Mouse (Mus musculus) limb, embryonic 10.5 days (tissue): ENCODE measurements around the gene Rassf1. TPM values are rescaled to one million over a fixed set of nuclear protein-coding genes. Genes with fewer than 3 reads are reported as not detected.

Experiments
- DNase-seq: peaks from one replicate; pipeline ENCODE4 v3.0.0-alpha.2; 2017; ENCODE audit warnings: low spot score
- H3K27ac ChIP-seq: fragments of 300-500 bp; sonication (generic); 2 replicates; pipeline ENCODE4 v1.5.1; 2016; ENCODE audit warnings: mild to moderate bottlenecking
- H3K27me3 ChIP-seq: fragments of 300-500 bp; sonication (generic); 2 replicates; pipeline ENCODE4 v1.6.1; 2016; ENCODE audit warnings: low read depth, mild to moderate bottlenecking; ENCODE audit not compliant: poor library complexity, severe bottlenecking
- H3K36me3 ChIP-seq: fragments of 300-500 bp; sonication (generic); 2 replicates; pipeline ENCODE4 v1.6.1; 2016; ENCODE audit warnings: mild to moderate bottlenecking, moderate library complexity
- H3K4me1 ChIP-seq: fragments of 300-500 bp; sonication (generic); 2 replicates; pipeline ENCODE4 v1.6.1; 2016
- H3K4me3 ChIP-seq: fragments of 300-500 bp; sonication (generic); 2 replicates; pipeline ENCODE4 v1.5.1; 2016; ENCODE audit warnings: mild to moderate bottlenecking, moderate library complexity
- H3K9me3 ChIP-seq: fragments of 300-500 bp; sonication (generic); replicated peaks from 2 replicates; pipeline ENCODE4 v1.6.1; 2016; ENCODE audit warnings: mild to moderate bottlenecking
- WGBS: fragments of 180-500 bp; shearing (Covaris S2); methylation state at CpG from one replicate; pipeline ENCODE4 v1.1.7; 2016; 5-methylcytosine and 5-hydroxymethylcytosine counted together
- polyA plus RNA-seq: library from polyadenylated mRNA; unstranded; fragments of >200 nt; fragmentation: Nextera tagmentation; extraction: Ambion mirVana; gene quantifications from 2 replicates; pipeline ENCODE4 v1.2.1, GENCODE M21; 2016

Gene Rassf1
- polyA plus RNA-seq, 1 experiment from 2014 or later: 57.4 TPM

- Histone ChIP-seq H3K9me3 (no peaks in the 10 kb centered on the region), H3K36me3 (peaks cover 59% of the 10 kb centered on the region), H3K4me1 (peaks cover 18% of the 10 kb centered on the region), H3K27ac (no peak overlapping the region), H3K27me3 (peaks cover 5% of the 10 kb centered on the region; the same call in 1 of the 2 replicates), H3K4me3 (no peak overlapping the region)
- WGBS: 82% methylated on average over 8 of the region's 8 CpGs
- DNase-seq: no peak
Measured at GRCm38 (mm10) chr9:107594281-107595062, 43.1 kb downstream of the Rassf1 start.

- no peak for DNase-seq
- WGBS: 90% methylated on average over 11 of the region's 11 CpGs
- no peak overlapping the region for H3K4me3 ChIP-seq
- peaks cover 35% of the 10 kb centered on the region for H3K36me3 ChIP-seq
- H3K9me3 ChIP-seq: no peaks in the 10 kb centered on the region
- H3K27ac ChIP-seq: no peak overlapping the region
- H3K27me3 ChIP-seq: peaks cover 16% of the 10 kb centered on the region; the same call in 1 of the 2 replicates
- H3K4me1 ChIP-seq: peaks cover 26% of the 10 kb centered on the region
Measured at GRCm38 (mm10) chr9:107596619-107597569, 45.5 kb downstream of the Rassf1 start.

GRCm38 (mm10) chr9:107598385-107598784 lies 47.0 kb downstream of the Rassf1 start:
- H3K27me3 ChIP-seq: peaks cover 21% of the 10 kb centered on the region
- no peak overlapping the region for H3K27ac ChIP-seq
- DNase-seq: no peak
- 80% methylated on average over 5 of the region's 5 CpGs for WGBS
- peaks cover 33% of the 10 kb centered on the region for H3K4me1 ChIP-seq
- peaks cover 20% of the 10 kb centered on the region for H3K36me3 ChIP-seq
- no peak overlapping the region for H3K4me3 ChIP-seq
- H3K9me3 ChIP-seq: no peaks in the 10 kb centered on the region

GRCm38 (mm10) chr9:107599433-107599832 lies 48.1 kb downstream of the Rassf1 start:
- no peak overlapping the region for H3K27ac ChIP-seq
- peaks cover 9% of the 10 kb centered on the region for H3K36me3 ChIP-seq
- peaks cover 29% of the 10 kb centered on the region for H3K27me3 ChIP-seq
- H3K9me3 ChIP-seq: no peaks in the 10 kb centered on the region
- 86% methylated on average over 9 of the region's 9 CpGs for WGBS
- no peak for DNase-seq
- H3K4me1 ChIP-seq: peaks cover 33% of the 10 kb centered on the region
- no peak overlapping the region; the same call in 1 of the 2 replicates for H3K4me3 ChIP-seq

- Histone ChIP-seq H3K9me3 (no peaks in the 10 kb centered on the region), H3K27me3 (peaks cover 29% of the 10 kb centered on the region), H3K4me1 (peaks cover 35% of the 10 kb centered on the region), H3K4me3 (no peak overlapping the region; the same call in 1 of the 2 replicates), H3K36me3 (peaks cover 5% of the 10 kb centered on the region; the same call in 1 of the 2 replicates), H3K27ac (no peak overlapping the region)
- 65% methylated on average over 14 of the region's 14 CpGs for WGBS
- no peak for DNase-seq
Measured at GRCm38 (mm10) chr9:107599842-107600241, 48.5 kb downstream of the Rassf1 start.

GRCm38 (mm10) chr9:107600745-107601144 lies 49.4 kb downstream of the Rassf1 start:
- WGBS: 77% methylated on average over 12 of the region's 12 CpGs

GRCm38 (mm10) chr9:107601275-107601674 lies 49.9 kb downstream of the Rassf1 start:
- Histone ChIP-seq H3K4me3 (no peak overlapping the region), H3K4me1 (peaks cover 49% of the 10 kb centered on the region), H3K36me3 (no peaks in the 10 kb centered on the region), H3K27ac (no peak overlapping the region), H3K9me3 (no peaks in the 10 kb centered on the region), H3K27me3 (peaks cover 29% of the 10 kb centered on the region)
- DNase-seq: no peak
- WGBS: 85% methylated on average over 11 of the region's 11 CpGs

More at GRCm38 (mm10) chr9:107600745-107601144, 49.4 kb downstream of the Rassf1 start:
- 0 out of 2 replicates have a peak, but pooled peaks cover 3% of the 10 kb centered on the region for H3K36me3 ChIP-seq
- no peak for DNase-seq
- no peak overlapping the region for H3K27ac ChIP-seq
- H3K4me1 ChIP-seq: peaks cover 44% of the 10 kb centered on the region
- H3K4me3 ChIP-seq: no peak overlapping the region
- H3K27me3 ChIP-seq: peaks cover 29% of the 10 kb centered on the region
- no peaks in the 10 kb centered on the region for H3K9me3 ChIP-seq

GRCm38 (mm10) chr9:107602068-107602648 lies 50.8 kb downstream of the Rassf1 start:
- H3K4me1 ChIP-seq: peaks cover 58% of the 10 kb centered on the region
- H3K36me3 ChIP-seq: no peaks in the 10 kb centered on the region
- DNase-seq: peak; percentile 97
- H3K4me3 ChIP-seq: no peak overlapping the region
- H3K27me3 ChIP-seq: peaks cover 29% of the 10 kb centered on the region
- peak overlapping the region; percentile 59 for H3K27ac ChIP-seq
- 16% methylated on average over 10 of the region's 10 CpGs for WGBS
- H3K9me3 ChIP-seq: no peaks in the 10 kb centered on the region

GRCm38 (mm10) chr9:107603251-107603650 lies 51.9 kb downstream of the Rassf1 start:
- Histone ChIP-seq H3K4me1 (peaks cover 69% of the 10 kb centered on the region), H3K27ac (peak overlapping the region; percentile 82)
- 86% methylated on average over 6 of the region's 6 CpGs for WGBS

GRCm38 (mm10) chr9:107605041-107605661 lies 53.8 kb downstream of the Rassf1 start:
- peak overlapping the region; percentile 33; the same call in 1 of the 2 replicates for H3K4me3 ChIP-seq
- no peaks in the 10 kb centered on the region for H3K9me3 ChIP-seq
- H3K4me1 ChIP-seq: peaks cover 84% of the 10 kb centered on the region
- no peak for DNase-seq
- peaks cover 24% of the 10 kb centered on the region for H3K27me3 ChIP-seq
- no peaks in the 10 kb centered on the region for H3K36me3 ChIP-seq
- WGBS: 26% methylated on average over 23 of the region's 23 CpGs
- H3K27ac ChIP-seq: peak overlapping the region; percentile 82

More at GRCm38 (mm10) chr9:107603251-107603650, 51.9 kb downstream of the Rassf1 start:
- peaks cover 29% of the 10 kb centered on the region for H3K27me3 ChIP-seq
- DNase-seq: no peak
- no peaks in the 10 kb centered on the region for H3K9me3 ChIP-seq
- no peak overlapping the region for H3K4me3 ChIP-seq
- H3K36me3 ChIP-seq: no peaks in the 10 kb centered on the region

- Histone ChIP-seq H3K36me3 (no peaks in the 10 kb centered on the region), H3K27ac (peak overlapping the region; percentile 82), H3K4me1 (peaks cover 90% of the 10 kb centered on the region), H3K9me3 (no peaks in the 10 kb centered on the region), H3K4me3 (peak overlapping the region; percentile 32), H3K27me3 (peaks cover 12% of the 10 kb centered on the region)
- DNase-seq: peak; percentile 69
- 6% methylated on average over 9 of the region's 9 CpGs for WGBS
Measured at GRCm38 (mm10) chr9:107606591-107606990, 55.2 kb downstream of the Rassf1 start.

GRCm38 (mm10) chr9:107607036-107607435 lies 55.7 kb downstream of the Rassf1 start:
- peak overlapping the region; percentile 32 for H3K4me3 ChIP-seq
- peaks cover 12% of the 10 kb centered on the region for H3K27me3 ChIP-seq
- H3K36me3 ChIP-seq: no peaks in the 10 kb centered on the region
- DNase-seq: no peak
- H3K27ac ChIP-seq: peak overlapping the region; percentile 82
- peaks cover 90% of the 10 kb centered on the region for H3K4me1 ChIP-seq
- 71% methylated on average over 2 of the region's 2 CpGs for WGBS
- H3K9me3 ChIP-seq: no peaks in the 10 kb centered on the region
